Mouse (Mus musculus): ENCODE results near the gene Daam1.

DNA sequence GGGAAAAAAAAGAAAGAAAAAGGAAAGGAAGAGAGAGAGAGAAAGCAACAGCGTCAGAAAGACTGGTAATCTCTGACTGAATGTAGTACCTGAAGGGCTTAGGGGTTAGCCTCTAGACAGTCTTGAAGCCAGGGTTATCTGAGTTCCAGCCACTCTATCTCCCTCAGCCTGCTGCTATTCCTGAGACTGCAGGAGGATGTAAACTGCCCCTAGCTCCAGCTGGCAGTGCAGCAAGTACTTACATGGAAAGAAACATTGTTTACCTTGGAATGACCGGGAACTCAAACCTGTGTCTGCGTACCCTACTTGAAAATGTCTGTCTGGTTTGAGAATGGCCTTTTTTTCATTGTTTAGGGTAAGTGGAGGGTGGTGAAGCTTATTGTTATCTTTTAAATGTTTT lies 22.8 kb downstream of the Daam1 start:
- TF ChIP-seq EP300 (IDR thresholded peaks at IDR 0.05; ENCODE audit: low read depth), result no peak
- TF ChIP-seq CTCF (IDR thresholded peaks at IDR 0.05; ENCODE audit: low read depth), result no peak

Measured in liver, embryonic 14.5 days (tissue).